In the genomic region with DNA sequence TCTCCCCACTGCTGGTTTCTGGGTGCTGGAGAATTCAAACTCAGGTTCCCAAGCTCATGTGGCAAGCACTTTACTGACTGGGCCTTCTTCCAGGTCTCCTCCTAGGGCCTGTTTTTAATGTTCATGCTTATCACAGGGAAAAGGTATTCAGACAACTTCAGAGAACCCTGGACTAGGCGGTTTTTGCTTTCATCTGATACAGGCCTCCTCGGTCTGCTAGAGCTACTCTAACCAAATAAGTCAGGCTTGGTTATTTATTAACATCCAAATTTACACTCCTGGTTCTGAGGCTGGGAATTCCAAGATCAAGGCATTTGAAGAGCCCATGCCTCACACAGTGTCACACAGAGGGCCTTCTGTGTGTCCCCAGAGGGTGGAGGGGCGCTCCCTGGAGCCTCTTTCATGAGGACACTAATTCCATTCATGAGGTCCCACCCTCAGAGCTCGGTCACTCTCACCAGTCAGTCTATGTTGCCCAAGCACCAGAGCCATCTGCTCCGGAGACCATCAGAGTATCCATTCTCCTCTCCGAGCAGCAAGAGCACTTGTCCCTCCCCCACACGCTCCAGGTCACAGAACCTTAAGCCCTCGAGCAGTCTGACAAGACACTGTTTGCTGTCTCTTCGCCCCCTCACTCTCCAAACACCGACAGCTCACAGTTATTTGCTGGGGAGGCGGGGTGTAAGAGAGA, we compare ENCODE assay signal across 8 mouse cellular contexts. TPM values are rescaled to one million over a fixed set of nuclear protein-coding genes. Genes with fewer than 3 reads are reported as not detected.
A peak's percentile ranks its signal among the peaks of the same experiment; 100 is the strongest.
DNase-seq lines count a peak whose midpoint lies in the region; ATAC-seq and TF ChIP-seq lines count a peak whose summit lies in the region.

No protein-coding gene starts in this region.

- no peak overlapping the region for H3K27ac ChIP-seq in limb, embryonic 14.5 days (replicated peaks; ENCODE audit: low read depth, low read length)
- H3K27ac ChIP-seq in limb, embryonic 10.5 days = no peak overlapping the region
- H3K27ac ChIP-seq in liver, postnatal 0 days (ENCODE audit: low read depth) = peak overlapping the region; percentile 69

- H3K9me3 ChIP-seq in limb, embryonic 14.5 days (ENCODE audit: control insufficient read depth, low read length) = no peaks in the 10 kb centered on the region
- H3K9me3 ChIP-seq in limb, embryonic 10.5 days (replicated peaks) = no peaks in the 10 kb centered on the region
- no peaks in the 10 kb centered on the region for H3K9me3 ChIP-seq in liver, postnatal 0 days (ENCODE audit: low read length)

- H3K4me1 ChIP-seq in limb, embryonic 14.5 days (ENCODE audit: control insufficient read depth, insufficient read depth, low read length) = 0 out of 2 replicates have a peak, but pooled peaks cover 3% of the 10 kb centered on the region
- peaks cover 23% of the 10 kb centered on the region for H3K4me1 ChIP-seq in limb, embryonic 10.5 days
- H3K4me1 ChIP-seq in liver, postnatal 0 days (ENCODE audit: insufficient read depth) = peaks cover 16% of the 10 kb centered on the region

- TF ChIP-seq CTCF in liver, postnatal 0 days (IDR thresholded peaks at IDR 0.05; ENCODE audit: low read depth) = no peak

- 20% methylated on average over 11 of the region's 11 CpGs for WGBS in limb, embryonic 14.5 days
- WGBS in limb, embryonic 10.5 days = 21% methylated on average over 11 of the region's 11 CpGs
- WGBS in liver, postnatal 0 days (ENCODE audit: insufficient replicate concordance) = 22% methylated on average over 11 of the region's 11 CpGs

- ATAC-seq in limb, embryonic 14.5 days (ENCODE audit: low FRiP score, low read depth) = 0 out of 2 replicates have a peak, but pooled peaks have one; percentile 52
- ATAC-seq in liver, postnatal 0 days = peak; percentile 34; the same call in 1 of the 2 replicates

- no peak for TF ChIP-seq POLR2A in limb, embryonic 14.5 days (IDR thresholded peaks at IDR 0.05; ENCODE audit: borderline replicate concordance, extremely low read depth, insufficient read depth, insufficient read length)

- H3K4me2 ChIP-seq in limb, embryonic 14.5 days (replicated peaks; ENCODE audit: low read depth, low read length, severe bottlenecking) = no peak overlapping the region
- no peak overlapping the region for H3K4me2 ChIP-seq in liver, postnatal 0 days (ENCODE audit: low read depth, low read length)

- peaks cover 41% of the 10 kb centered on the region for H3K27me3 ChIP-seq in limb, embryonic 14.5 days (ENCODE audit: control insufficient read depth, insufficient read depth, low read length)
- H3K27me3 ChIP-seq in limb, embryonic 10.5 days (ENCODE audit: low read depth, poor library complexity, severe bottlenecking) = peaks cover 60% of the 10 kb centered on the region
- peaks cover 29% of the 10 kb centered on the region for H3K27me3 ChIP-seq in liver, postnatal 0 days (ENCODE audit: insufficient read depth, low read length)

- no peaks in the 10 kb centered on the region for H3K36me3 ChIP-seq in limb, embryonic 14.5 days (ENCODE audit: control insufficient read depth, insufficient read depth, low read length)
- H3K36me3 ChIP-seq in limb, embryonic 10.5 days = no peaks in the 10 kb centered on the region
- H3K36me3 ChIP-seq in liver, postnatal 0 days (replicated peaks; ENCODE audit: insufficient read depth, low read length) = no peaks in the 10 kb centered on the region

- H3K4me3 ChIP-seq in limb, embryonic 14.5 days (replicated peaks; ENCODE audit: low read length) = no peak overlapping the region
- no peak overlapping the region for H3K4me3 ChIP-seq in limb, embryonic 10.5 days
- H3K4me3 ChIP-seq in liver, postnatal 0 days (ENCODE audit: low read depth, low read length) = no peak overlapping the region

- peak; percentile 36 for DNase-seq in limb, embryonic 14.5 days (ENCODE audit: low spot score)
- DNase-seq in limb, embryonic 10.5 days (ENCODE audit: low spot score) = no peak
- DNase-seq in embryo, embryonic 9.5 days (ENCODE audit: extremely low spot score) = peak; percentile 25
- DNase-seq in kidney, adult 9 months = peak; percentile 44
- no peak for DNase-seq in liver, postnatal 0 days
- no peak for DNase-seq in heart, adult 11 months
- no peak for DNase-seq in thymus, postnatal 36 days
- no peak for DNase-seq in thymus, postnatal 14 days

- TF ChIP-seq EP300 in liver, postnatal 0 days (IDR thresholded peaks at IDR 0.05; ENCODE audit: low read depth) = no peak

- no peak overlapping the region for H3K9ac ChIP-seq in limb, embryonic 14.5 days (ENCODE audit: low read depth, low read length, severe bottlenecking)
- no peak overlapping the region for H3K9ac ChIP-seq in liver, postnatal 0 days (replicated peaks)

RNA-seq across cellular contexts. Expression of a gene that starts 2.6 kb away (rescaled TPM):
- 4.1 and 4.6 TPM in 2 replicates for polyA plus RNA-seq in limb, embryonic 14.5 days (2012; rRNA removed)
- 3.3 and 3.4 TPM in 2 replicates for polyA plus RNA-seq in limb, embryonic 14.5 days (2014; fragmentation: Nextera tagmentation; extraction: Ambion mirVana)
- 5.1 and 7.0 TPM in 2 replicates for polyA plus RNA-seq in limb, embryonic 10.5 days (2016; fragmentation: Nextera tagmentation; extraction: Ambion mirVana)
- polyA plus RNA-seq in liver, postnatal 0 days (2015; fragmentation: Nextera tagmentation; extraction: Ambion mirVana) = 3.7 and 5.6 TPM in 2 replicates

RNA-seq across cellular contexts. Expression of a gene that starts 32.3 kb away (rescaled TPM):
- polyA plus RNA-seq in limb, embryonic 14.5 days (2012; rRNA removed) = 30.2 and 35.9 TPM in 2 replicates
- polyA plus RNA-seq in limb, embryonic 14.5 days (2014; fragmentation: Nextera tagmentation; extraction: Ambion mirVana) = 21.8 and 21.9 TPM in 2 replicates
- 33.6 and 33.8 TPM in 2 replicates for polyA plus RNA-seq in limb, embryonic 10.5 days (2016; fragmentation: Nextera tagmentation; extraction: Ambion mirVana)
- 4.5 and 5.2 TPM in 2 replicates for polyA plus RNA-seq in liver, postnatal 0 days (2015; fragmentation: Nextera tagmentation; extraction: Ambion mirVana)

RNA-seq across cellular contexts. Expression of a gene that starts 32.5 kb away (rescaled TPM):
- polyA plus RNA-seq in limb, embryonic 14.5 days (2012; rRNA removed) = 42.6 and 44.3 TPM in 2 replicates
- 46.5 and 46.9 TPM in 2 replicates for polyA plus RNA-seq in limb, embryonic 14.5 days (2014; fragmentation: Nextera tagmentation; extraction: Ambion mirVana)
- 45.5 and 51.9 TPM in 2 replicates for polyA plus RNA-seq in limb, embryonic 10.5 days (2016; fragmentation: Nextera tagmentation; extraction: Ambion mirVana)
- polyA plus RNA-seq in liver, postnatal 0 days (2015; fragmentation: Nextera tagmentation; extraction: Ambion mirVana) = 11.5 and 14.0 TPM in 2 replicates

RNA-seq across cellular contexts. Expression of a gene that starts 38.6 kb away (rescaled TPM):
- 0.20 and 0.29 TPM in 2 replicates for polyA plus RNA-seq in limb, embryonic 14.5 days (2012; rRNA removed)
- polyA plus RNA-seq in limb, embryonic 14.5 days (2014; fragmentation: Nextera tagmentation; extraction: Ambion mirVana) = 0.03 and 0.04 TPM in 2 replicates
- polyA plus RNA-seq in limb, embryonic 10.5 days (2016; fragmentation: Nextera tagmentation; extraction: Ambion mirVana) = not detected in 2 replicates
- polyA plus RNA-seq in liver, postnatal 0 days (2015; fragmentation: Nextera tagmentation; extraction: Ambion mirVana) = 0.05 and 0.06 TPM in 2 replicates

Comparison
In these comparisons a context has a peak if more than half of its experiments do, and no peak if none do; other contexts are left out.
1. DNase-seq: peak in limb, embryonic 14.5 days (single experiment), embryo, embryonic 9.5 days (single experiment) and kidney, adult 9 months (single experiment); none in limb, embryonic 10.5 days (single experiment), liver, postnatal 0 days (single experiment), heart, adult 11 months (single experiment), thymus, postnatal 36 days (0 of 2) and thymus, postnatal 14 days (single experiment).